Mouse (Mus musculus) frontal cortex, postnatal 25 days (tissue): ENCODE results near the gene Siglece.

ENCODE experiments used
- DNase-seq, 2 experiments: peaks; one replicate each; pipeline ENCODE4 v3.0.0; 2022; ENCODE audit warnings: low spot score in 2 of 2

The Siglece gene

GRCm38 (mm10) chr7:43625794-43626422, 34.1 kb downstream of the Siglece start:
- DNase-seq, result no peak

GRCm38 (mm10) chr7:43625065-43625464, 34.9 kb downstream of the Siglece start:
- DNase-seq, result no peak

- no peak for DNase-seq
These were observed 36.1 kb downstream of the Siglece start for GRCm38 (mm10) chr7:43623819-43624218.

GRCm38 (mm10) chr7:43622927-43623326, 37.0 kb downstream of the Siglece start:
- no peak for DNase-seq

- no peak for DNase-seq
These were observed 46.0 kb downstream of the Siglece start for GRCm38 (mm10) chr7:43613816-43614551.

- no peak for DNase-seq
These were observed 51.6 kb downstream of the Siglece start for GRCm38 (mm10) chr7:43608316-43608824.

- no peak for DNase-seq
These were observed 52.1 kb downstream of the Siglece start for GRCm38 (mm10) chr7:43607743-43608287.

- peak; percentile 41 to 56 for DNase-seq
These were observed 52.8 kb downstream of the Siglece start, which contains the start of gene Zfp819 for GRCm38 (mm10) chr7:43606896-43607742. Zfp819 (plus strand) TSS chr7:43607169.

GRCm38 (mm10) chr7:43601884-43602283, 58.1 kb downstream of the Siglece start:
- no peak for DNase-seq
